Mouse (Mus musculus): Measurements from ENCODE around the gene Psmd7.
"Not testable (repeated sequence)": the region's sequence is repeated elsewhere in the genome, so short reads cannot be mapped to it uniquely, and the experiment has no call there.

Psmd7 gene

DNA sequence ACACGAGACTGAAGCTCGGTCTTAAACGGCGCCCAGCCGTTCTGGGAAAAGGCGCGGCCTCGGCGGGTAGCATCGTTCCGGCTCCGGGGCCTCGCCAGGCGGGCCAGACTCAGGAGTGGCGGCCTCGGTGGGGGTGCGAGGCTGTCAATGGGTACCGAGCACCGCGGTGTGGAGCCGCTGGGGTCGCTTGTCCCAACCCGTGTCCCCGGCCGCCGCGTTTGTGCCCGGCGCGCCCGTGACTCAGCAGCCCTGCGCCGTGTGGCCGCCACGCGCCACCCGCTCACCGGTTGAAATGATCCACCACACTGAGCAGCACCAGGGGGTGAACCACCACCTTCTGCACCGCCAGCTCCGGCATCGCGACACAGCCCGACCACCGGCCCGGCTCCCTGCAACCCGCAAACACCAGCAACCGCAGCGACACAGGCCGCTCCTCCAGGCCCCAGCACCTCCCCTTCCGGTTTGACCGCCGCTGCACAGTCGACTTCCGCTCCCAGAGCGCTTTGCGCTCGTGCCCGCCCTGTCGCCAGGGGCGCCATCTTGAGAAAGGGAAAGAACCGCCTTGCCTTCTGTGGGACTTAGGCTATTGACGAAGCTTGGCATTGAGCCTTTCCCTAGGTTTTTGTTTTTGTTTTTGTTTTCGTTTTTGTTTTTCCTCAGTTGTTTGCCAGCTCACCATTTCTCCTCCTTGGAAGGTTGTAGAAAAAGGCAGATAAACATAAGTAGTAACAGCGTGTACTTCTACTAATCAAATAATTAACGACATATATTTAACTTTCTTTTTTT, at the start of gene Psmd7:
Psmd7 (minus strand) TSS at position 470 of the 786 bp plus-strand sequence.
- DNase-seq (ENCODE audit: low spot score in 2 of 2) = peak; percentile 89 to 95

DNA sequence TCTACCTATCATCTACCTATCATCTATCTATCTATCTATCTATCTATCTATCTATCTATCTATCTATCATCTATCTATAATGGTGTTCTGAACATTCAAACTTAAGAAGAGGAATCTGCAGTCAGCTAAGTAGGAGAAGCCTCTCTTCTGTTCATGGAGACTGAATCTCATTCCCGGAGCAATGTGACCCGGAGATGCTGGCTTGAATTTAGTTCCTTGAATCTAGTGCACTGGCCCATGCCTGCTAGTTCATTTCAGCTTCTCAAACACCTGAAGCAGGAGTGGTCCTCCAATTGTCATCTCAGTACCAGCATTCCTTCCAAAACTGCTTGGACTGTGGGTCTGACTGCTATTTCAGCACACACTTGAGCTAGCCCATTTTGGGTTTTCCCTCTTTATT, 45.5 kb upstream of the Psmd7 start:
- DNase-seq (ENCODE audit: low spot score in 2 of 2) = no peak

DNA sequence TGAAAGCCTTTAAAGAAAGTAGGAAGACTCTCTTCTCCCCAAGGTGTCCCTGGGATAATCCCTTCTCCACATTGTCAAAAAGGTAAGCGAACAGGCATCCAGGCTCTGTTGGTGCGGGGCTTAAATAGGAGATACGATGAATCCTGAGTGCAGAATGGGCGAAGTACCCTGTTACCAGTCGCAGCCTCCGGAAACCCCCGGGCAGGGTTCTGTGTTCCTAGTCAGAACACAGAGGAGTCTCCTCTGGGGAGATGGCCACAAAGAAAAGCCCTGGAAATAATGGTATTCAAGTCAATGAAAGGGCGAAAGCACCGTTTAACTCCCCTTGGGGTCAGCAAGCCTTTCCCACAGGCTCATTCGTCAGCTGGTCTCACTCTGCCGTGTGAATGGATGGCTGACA, 41.4 kb upstream of the Psmd7 start:
- DNase-seq (ENCODE audit: low spot score in 2 of 2) = no peak

- no peak for DNase-seq (ENCODE audit: low spot score in 2 of 2)
Observed at GRCm38 (mm10) chr8:107628501-107629149, 40.4 kb upstream of the Psmd7 start.

DNA sequence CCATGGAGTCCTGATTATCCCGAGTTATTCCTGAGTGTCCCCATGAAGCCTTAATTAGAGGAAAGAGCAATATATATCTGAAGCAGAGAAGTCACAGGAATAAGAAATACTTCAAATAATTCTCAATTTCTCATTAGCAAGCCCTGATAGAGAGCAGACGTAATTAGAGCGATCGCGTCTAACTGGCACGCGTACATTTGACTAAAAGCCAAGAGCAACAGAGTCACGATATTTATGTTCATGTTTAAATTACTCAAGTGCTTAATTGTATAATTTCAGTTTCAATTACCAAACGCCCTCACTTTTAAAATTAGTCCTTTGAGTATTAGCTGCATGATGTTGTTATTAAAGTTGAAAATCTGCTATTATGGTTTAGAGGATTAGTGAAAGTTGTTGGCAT, 39.6 kb upstream of the Psmd7 start:
- DNase-seq (ENCODE audit: low spot score in 2 of 2) = no peak

- not testable (repeated sequence) for DNase-seq (ENCODE audit: low spot score in 2 of 2)
Observed at GRCm38 (mm10) chr8:107624301-107624700, 36.0 kb upstream of the Psmd7 start.

DNA sequence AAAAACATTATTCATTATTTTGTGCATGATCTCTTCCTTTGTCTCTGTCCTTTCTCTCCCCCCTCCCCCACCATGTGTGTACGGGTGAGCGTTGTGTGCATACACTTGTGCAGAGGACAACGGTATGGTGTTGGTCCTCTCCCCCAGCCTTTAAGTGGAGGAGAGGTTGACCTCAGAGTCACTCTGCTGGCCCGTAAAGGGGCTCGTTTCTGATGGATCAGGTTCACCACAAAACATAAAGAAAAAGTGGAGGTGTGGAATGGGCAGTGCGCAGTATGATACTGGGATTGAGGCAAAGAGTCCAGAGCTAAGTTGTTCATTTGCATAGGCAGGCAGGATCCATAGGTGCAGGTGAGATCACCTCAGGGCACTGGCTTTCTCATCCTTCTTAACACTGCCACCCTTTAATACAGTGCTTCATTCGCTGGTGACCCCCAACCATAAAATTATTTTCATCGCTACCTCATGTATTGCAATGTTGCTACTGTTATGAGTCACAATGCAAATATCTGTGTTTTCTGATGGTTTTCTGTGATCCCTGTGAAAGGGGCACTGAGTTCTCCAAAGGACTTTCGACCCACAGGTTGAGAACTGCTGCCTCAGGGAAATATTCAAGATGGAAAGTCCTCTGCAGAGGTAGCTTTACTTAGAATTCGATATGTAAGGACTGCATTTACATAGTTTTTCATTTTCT, 33.8 kb upstream of the Psmd7 start:
- no peak for DNase-seq (ENCODE audit: low spot score in 2 of 2)

GRCm38 (mm10) chr8:107621136-107621535, 32.9 kb upstream of the Psmd7 start:
- DNase-seq (ENCODE audit: low spot score in 2 of 2) = no peak

GRCm38 (mm10) chr8:107618499-107618898, 30.2 kb upstream of the Psmd7 start:
- DNase-seq (ENCODE audit: low spot score in 2 of 2) = no peak

- no peak for DNase-seq (ENCODE audit: low spot score in 2 of 2)
Observed at GRCm38 (mm10) chr8:107613411-107613810, 25.1 kb upstream of the Psmd7 start.

- DNase-seq (ENCODE audit: low spot score in 2 of 2) = no peak
Observed at GRCm38 (mm10) chr8:107610845-107611244, 22.6 kb upstream of the Psmd7 start.

- DNase-seq (ENCODE audit: low spot score in 2 of 2) = no peak
Observed at GRCm38 (mm10) chr8:107608751-107609150, 20.5 kb upstream of the Psmd7 start.

GRCm38 (mm10) chr8:107603026-107603425, 14.8 kb upstream of the Psmd7 start:
- peak in 1 of 2 experiments; percentile 76 for DNase-seq (ENCODE audit: low spot score in 2 of 2)

DNA sequence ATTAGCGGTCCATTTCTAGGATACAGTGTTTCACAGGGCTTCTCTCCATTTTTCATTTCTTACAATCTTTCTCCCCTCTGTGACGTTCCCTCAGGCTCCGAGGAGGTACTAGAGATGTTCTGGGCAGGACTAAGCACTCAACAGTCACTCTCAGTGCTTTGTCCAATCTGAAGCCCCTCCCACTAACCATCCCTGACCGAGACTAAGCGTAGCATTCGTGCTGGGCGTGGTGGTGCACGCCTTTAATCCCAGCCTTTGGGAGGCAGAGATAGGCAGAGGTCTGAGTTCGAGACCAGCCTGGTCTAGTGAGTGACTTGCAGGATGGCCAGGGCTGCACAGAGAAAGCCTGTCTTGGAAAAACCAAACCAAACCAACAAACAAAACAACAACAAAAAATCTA, 11.4 kb upstream of the Psmd7 start:
- no peak for DNase-seq (ENCODE audit: low spot score in 2 of 2)

DNA sequence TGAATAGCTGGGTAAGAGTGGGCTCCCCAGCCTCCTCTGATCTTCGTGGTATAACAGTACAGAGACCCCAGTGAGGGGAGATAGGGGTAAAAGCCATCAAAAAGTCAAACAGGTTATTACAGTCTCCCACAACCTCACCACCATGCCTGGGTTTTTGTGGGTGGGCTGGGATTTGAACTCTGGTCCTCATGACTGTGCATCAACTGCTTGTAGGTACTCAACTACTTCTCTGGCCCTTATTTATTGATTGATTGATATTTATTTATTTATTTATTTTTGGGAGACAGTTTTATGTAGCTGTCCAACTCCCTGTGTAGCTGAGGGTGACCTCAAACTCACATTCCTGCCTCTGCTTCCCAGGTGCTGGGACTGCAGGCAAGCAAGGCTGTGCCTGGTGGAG, 9.5 kb upstream of the Psmd7 start:
- DNase-seq (ENCODE audit: low spot score in 2 of 2) = no peak

DNA sequence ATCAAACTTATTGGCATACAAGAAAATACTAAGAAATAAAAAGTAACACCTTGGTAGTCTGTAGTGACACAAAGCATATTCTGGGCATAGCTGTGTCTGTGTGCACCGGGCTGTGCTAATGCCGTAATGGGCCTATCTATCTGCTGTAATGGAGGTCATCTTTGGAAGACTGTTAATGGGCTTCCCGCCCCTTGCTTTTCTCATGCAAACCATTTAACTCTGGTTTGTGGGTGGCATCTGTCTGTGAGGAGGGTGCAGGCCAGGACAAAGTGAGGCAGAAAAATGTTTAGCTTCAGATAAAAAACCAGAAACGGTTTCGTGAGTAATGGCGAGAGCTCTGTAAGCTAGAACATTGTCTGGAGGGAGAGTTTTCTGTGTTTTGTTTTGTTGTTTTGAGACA, 6.6 kb upstream of the Psmd7 start:
- DNase-seq (ENCODE audit: low spot score in 2 of 2) = no peak

GRCm38 (mm10) chr8:107593967-107594729, 5.9 kb upstream of the Psmd7 start:
- DNase-seq (ENCODE audit: low spot score in 2 of 2) = no peak

GRCm38 (mm10) chr8:107587429-107587994, 752 bp downstream of the Psmd7 start:
- DNase-seq (ENCODE audit: low spot score in 2 of 2) = no peak

GRCm38 (mm10) chr8:107582136-107582535, 6.1 kb downstream of the Psmd7 start:
- no peak for DNase-seq (ENCODE audit: low spot score in 2 of 2)

DNA sequence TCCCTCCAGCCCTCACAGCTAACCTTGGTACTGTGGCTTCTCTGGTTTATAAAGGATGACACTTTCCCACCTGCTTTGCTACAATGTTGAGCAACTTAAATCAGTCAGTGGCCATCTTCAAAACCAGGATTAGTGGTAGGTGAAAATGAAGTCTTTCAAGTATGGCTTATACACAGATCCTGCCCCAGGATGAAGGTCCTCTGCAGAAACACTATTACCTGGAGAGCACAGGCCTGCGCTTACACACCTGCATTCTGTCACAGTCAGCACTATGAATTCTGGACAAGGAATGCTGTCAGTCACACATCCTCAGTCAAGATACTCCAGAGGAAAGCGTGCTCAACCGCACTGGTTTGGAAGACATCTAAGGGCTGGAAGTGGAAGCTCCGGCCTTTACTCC, 6.7 kb downstream of the Psmd7 start:
- no peak for DNase-seq (ENCODE audit: low spot score in 2 of 2)

DNA sequence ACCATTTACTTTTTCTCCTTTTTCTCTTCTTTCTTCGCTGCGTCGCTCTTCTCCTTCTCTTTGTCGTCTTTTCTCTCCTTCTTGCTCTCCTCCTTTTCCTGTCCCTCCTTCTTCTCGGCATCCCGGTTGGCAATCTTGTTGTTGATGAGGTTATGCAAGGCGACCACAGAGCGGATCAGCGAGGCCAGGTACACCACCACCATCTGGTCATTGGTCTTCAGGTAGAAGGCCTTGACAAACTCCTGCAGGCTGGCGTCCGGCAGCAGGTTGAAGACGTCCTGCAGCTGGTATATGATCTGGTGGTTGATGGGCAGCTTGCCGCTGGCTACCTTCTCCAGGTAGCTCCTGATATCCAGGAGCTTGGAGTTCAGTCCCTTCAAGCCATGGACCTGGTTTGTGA, 7.4 kb downstream of the Psmd7 start:
- DNase-seq (ENCODE audit: low spot score in 2 of 2) = no peak

DNA sequence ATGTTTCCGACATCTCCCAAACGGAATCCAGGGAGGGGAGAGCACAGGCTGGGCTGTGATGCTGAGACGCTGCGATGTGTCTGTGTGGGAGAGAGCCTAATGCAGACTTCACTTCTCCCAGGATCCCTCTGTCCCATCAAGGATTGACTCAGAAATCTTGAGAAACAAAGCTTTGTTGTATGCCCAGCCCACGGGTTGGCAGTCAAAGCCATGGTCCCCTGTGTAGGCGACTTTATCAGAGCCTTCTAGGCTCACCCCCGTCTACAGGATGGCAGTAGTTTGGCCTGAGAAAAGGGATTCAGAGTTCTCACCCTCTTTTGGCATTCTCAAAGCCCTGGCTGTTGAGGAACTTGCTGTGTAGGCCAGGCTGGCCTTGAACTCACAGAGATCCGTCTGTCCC, 9.7 kb downstream of the Psmd7 start:
- DNase-seq (ENCODE audit: low spot score in 2 of 2) = no peak
